Mouse (Mus musculus) liver, postnatal 0 days (tissue): ENCODE measurements around the gene Pi4kb.

Experiments used
- CTCF ChIP-seq: sonication (generic); IDR thresholded peaks from 2 replicates; pipeline ENCODE4 v1.5.1; 2016; ENCODE audit warnings: antibody characterized with exemption, low read depth
- EP300 ChIP-seq: IDR thresholded peaks from 2 replicates; pipeline ENCODE4 v1.6.1; 2016; ENCODE audit warnings: antibody characterized with exemption, low read depth, mild to moderate bottlenecking

DNA sequence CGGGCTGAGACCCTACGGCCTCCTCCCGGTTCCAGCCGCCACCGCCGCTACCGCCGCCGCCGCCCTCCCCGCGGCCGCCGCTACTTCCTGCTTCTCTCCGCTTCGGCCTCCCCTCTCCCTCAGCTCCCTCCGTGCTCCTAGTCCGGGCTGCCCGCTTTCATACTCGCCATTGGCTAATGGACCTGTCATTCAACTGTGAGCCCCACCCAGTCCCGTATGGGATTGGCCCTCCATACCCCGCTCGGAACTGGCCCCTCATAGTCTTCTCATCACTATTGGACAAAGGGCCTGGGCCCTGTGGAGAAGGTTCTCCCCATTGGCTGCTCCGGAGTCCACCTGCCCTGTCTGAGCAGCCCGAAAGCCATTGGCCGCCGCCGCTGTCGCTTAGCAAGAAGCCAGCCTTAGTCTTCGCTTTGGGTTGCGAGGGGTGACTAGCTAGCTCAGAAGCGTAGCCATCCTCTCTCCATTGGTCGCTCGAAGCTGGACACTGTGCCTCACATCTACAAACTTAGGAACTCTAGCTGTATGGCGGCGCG is 40.9 kb downstream of the Pi4kb start, which contains the start of gene Zfp687:
- TF ChIP-seq CTCF = no peak
- TF ChIP-seq EP300 = no peak
